Mouse (Mus musculus) spleen, adult 2 months (tissue): ENCODE measurements at regions not wholly inside any gene's neighbourhood (a gene's known extent, or its start where the extent isn't known, plus 50 kb on each side); places are given as distances from the start of the nearest gene placed in this dataset.

Experiments
- DNase-seq, 2 experiments: peaks; one replicate each; pipeline versions ENCODE4 v3.0.0 to v3.0.0-alpha.2; 2012 to 2021; ENCODE audit warnings: low spot score in 2 of 2, low read depth in 1 of 2
- H3K27ac ChIP-seq: fragments of 200-500 bp; 2 replicates; pipeline ENCODE4 v1.5.1; 2012; ENCODE audit warnings: low read length, inconsistent platforms; ENCODE audit not compliant: insufficient read depth
- H3K27me3 ChIP-seq: fragments of 200-500 bp; 2 replicates; pipeline ENCODE4 v1.6.1; 2012; ENCODE audit warnings: mild to moderate bottlenecking, moderate library complexity, low read length, inconsistent platforms; ENCODE audit not compliant: control insufficient read depth, insufficient read depth
- H3K36me3 ChIP-seq: fragments of 200-500 bp; 2 replicates; pipeline ENCODE4 v1.6.1; 2012; ENCODE audit warnings: mild to moderate bottlenecking, low read length, inconsistent platforms; ENCODE audit not compliant: control insufficient read depth, insufficient read depth
- H3K4me1 ChIP-seq: fragments of 200-500 bp; 2 replicates; pipeline ENCODE4 v1.6.1; 2011; ENCODE audit warnings: inconsistent platforms; ENCODE audit not compliant: control insufficient read depth, insufficient read depth, insufficient read length
- H3K4me3 ChIP-seq: fragments of 200-500 bp; 2 replicates; pipeline ENCODE4 v1.5.1; 2011; ENCODE audit warnings: mild to moderate bottlenecking, inconsistent platforms; ENCODE audit not compliant: insufficient read depth, insufficient read length; ENCODE audit errors: extremely low read depth
- CTCF ChIP-seq: fragments of 200-500 bp; IDR thresholded peaks from 2 replicates; pipeline ENCODE4 v1.5.1; 2011; ENCODE audit warnings: mild to moderate bottlenecking, inconsistent platforms; ENCODE audit not compliant: insufficient read depth, insufficient read length, insufficient replicate concordance; ENCODE audit errors: extremely low read depth
- POLR2A ChIP-seq: fragments of 200-500 bp; IDR thresholded peaks from 2 replicates; pipeline ENCODE4 v1.6.1; 2011; ENCODE audit warnings: low read depth, low read length, inconsistent platforms
- WGBS: fragments of 180-500 bp; shearing (Covaris S2); methylation state at CpG from one replicate; pipeline ENCODE4 v1.1.7; 2018; 5-methylcytosine and 5-hydroxymethylcytosine counted together

GRCm38 (mm10) chr7:70928001-70928400 is 423.3 kb downstream of the Gm10295 start:
- no peak overlapping the region for H3K4me3 ChIP-seq
- H3K27ac ChIP-seq: no peak overlapping the region
- DNase-seq: no peak
- H3K36me3 ChIP-seq: no peaks in the 10 kb centered on the region
- no peaks in the 10 kb centered on the region for H3K4me1 ChIP-seq
- TF ChIP-seq POLR2A (no peak), CTCF (no peak)
- 80% methylated on average over 3 of the region's 3 CpGs for WGBS
- H3K27me3 ChIP-seq: no peaks in the 10 kb centered on the region

DNA sequence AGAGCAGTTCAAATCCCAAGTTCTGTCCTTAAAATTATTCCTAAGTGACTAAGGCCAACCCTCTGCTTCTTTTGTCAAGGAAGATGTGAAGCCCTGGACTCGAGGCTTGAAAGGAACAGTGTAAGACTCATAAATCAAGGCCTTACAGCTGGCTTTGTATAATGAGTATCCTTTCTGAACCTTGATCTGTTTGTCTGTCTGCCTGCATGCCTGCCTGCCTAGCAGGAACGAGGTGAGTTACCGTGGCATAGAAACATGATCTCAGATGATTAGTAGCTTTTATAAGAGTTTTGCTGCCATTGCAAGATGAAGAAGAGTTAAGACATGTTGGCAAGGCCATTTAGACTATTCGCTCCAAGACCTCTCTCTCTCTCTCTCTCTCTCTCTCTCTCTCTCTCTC is 434.3 kb downstream of the Gm10295 start:
- H3K4me3 ChIP-seq: no peak overlapping the region
- 61% methylated on average over 4 of the region's 4 CpGs for WGBS

DNA sequence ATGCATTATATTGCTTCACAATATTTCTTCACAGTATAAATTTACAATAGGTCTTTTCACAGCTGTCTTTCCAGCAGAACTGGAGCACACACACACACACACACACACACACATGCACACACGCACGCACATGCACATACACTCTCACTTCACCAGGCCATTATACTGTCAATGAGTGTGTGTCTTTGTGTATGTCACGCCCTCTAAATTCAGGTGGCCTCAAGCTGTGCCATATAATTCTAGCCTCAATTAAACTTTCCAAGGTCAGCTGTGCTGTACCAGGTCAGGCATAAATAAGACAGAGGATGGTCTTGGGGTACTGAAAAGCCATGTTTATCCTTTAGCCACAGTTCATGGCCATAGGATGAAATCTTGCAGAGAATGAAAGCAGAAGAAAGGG is 442.4 kb downstream of the Gm10295 start:
- no peak for DNase-seq
- no peaks in the 10 kb centered on the region for H3K36me3 ChIP-seq
- no peak for TF ChIP-seq CTCF
- no peak for TF ChIP-seq POLR2A
- no peaks in the 10 kb centered on the region for H3K27me3 ChIP-seq
- no peak overlapping the region for H3K4me3 ChIP-seq
- H3K4me1 ChIP-seq: no peaks in the 10 kb centered on the region
- H3K27ac ChIP-seq: no peak overlapping the region
- 84% methylated on average over 3 of the region's 3 CpGs for WGBS

More for the DNA sequence above, 434.3 kb downstream of the Gm10295 start:
- Histone ChIP-seq H3K27me3 (no peaks in the 10 kb centered on the region), H3K36me3 (no peaks in the 10 kb centered on the region), H3K4me1 (no peaks in the 10 kb centered on the region), H3K27ac (no peak overlapping the region)
- TF ChIP-seq POLR2A: no peak
- TF ChIP-seq CTCF: no peak
- no peak for DNase-seq

GRCm38 (mm10) chr7:70891700-70892099 is 459.6 kb downstream of the Gm10295 start:
- no peak for DNase-seq
- Histone ChIP-seq H3K36me3 (no peaks in the 10 kb centered on the region), H3K4me1 (no peaks in the 10 kb centered on the region), H3K27me3 (no peaks in the 10 kb centered on the region), H3K4me3 (no peak overlapping the region), H3K27ac (no peak overlapping the region)
- TF ChIP-seq CTCF: no peak
- no peak for TF ChIP-seq POLR2A
- 90% methylated on average over 2 of the region's 2 CpGs for WGBS

GRCm38 (mm10) chr7:70880496-70880895 is 470.8 kb downstream of the Gm10295 start:
- Histone ChIP-seq H3K27me3 (no peaks in the 10 kb centered on the region), H3K4me3 (no peak overlapping the region), H3K27ac (no peak overlapping the region), H3K36me3 (no peaks in the 10 kb centered on the region), H3K4me1 (no peaks in the 10 kb centered on the region)
- TF ChIP-seq CTCF (no peak), POLR2A (no peak)
- no peak for DNase-seq
- WGBS: 76% methylated on average over 2 of the region's 2 CpGs

GRCm38 (mm10) chr7:70874393-70874792 is 476.9 kb downstream of the Gm10295 start:
- WGBS: 60% methylated on average over 2 of the region's 2 CpGs
- Histone ChIP-seq H3K4me3 (no peak overlapping the region), H3K27me3 (no peaks in the 10 kb centered on the region), H3K36me3 (no peaks in the 10 kb centered on the region), H3K27ac (no peak overlapping the region), H3K4me1 (no peaks in the 10 kb centered on the region)
- no peak for DNase-seq
- TF ChIP-seq CTCF (no peak), POLR2A (no peak)

DNA sequence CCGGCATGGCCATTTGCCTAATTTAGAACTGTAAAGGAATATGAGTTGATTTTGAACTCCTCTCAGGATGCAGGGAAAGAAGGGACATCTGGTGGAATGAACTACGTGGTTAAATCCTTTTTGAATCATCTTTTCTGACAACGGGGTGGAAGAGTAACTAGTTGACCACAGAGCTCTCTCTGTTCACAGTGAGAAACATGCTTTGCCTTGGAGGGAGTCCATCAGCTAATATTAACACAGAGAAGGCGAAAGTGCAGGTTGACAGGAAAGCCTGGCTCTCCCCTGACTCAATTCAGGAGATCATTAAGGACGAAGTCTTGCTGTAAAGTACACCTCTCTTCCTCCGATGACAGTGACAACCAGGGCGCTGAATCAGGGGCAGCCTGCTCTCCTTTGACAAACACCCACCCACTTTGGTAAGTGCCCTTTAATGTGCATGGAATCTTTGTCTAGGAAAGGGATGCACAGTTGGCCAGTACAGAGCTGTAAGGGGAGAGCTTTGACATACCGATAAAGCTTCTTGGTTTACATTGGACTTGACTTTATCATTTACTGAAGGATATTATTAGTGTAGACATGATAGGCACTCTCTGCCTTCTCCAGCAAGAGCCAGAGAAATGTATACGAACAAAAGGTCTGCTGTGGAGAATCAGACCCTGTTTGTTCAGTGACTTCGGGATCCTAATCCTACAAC is 480.3 kb downstream of the Gm10295 start:
- no peak for TF ChIP-seq POLR2A
- TF ChIP-seq CTCF: no peak
- Histone ChIP-seq H3K4me3 (no peak overlapping the region), H3K27me3 (no peaks in the 10 kb centered on the region), H3K27ac (no peak overlapping the region), H3K36me3 (no peaks in the 10 kb centered on the region), H3K4me1 (no peaks in the 10 kb centered on the region)
- no peak for DNase-seq
- WGBS: 78% methylated on average over 10 of the region's 10 CpGs
